Mouse (Mus musculus) midbrain, embryonic 10.5 days (tissue): ENCODE results near the gene Sgf29. TPM values are rescaled to one million over a fixed set of nuclear protein-coding genes. Genes with fewer than 3 reads are reported as not detected.
"Not testable (repeated sequence)": the region's sequence is repeated elsewhere in the genome, so short reads cannot be mapped to it uniquely, and the experiment has no call there.

ENCODE experiments used
- DNase-seq: peaks from one replicate; pipeline ENCODE4 v3.0.0-alpha.2; 2017; ENCODE audit warnings: low spot score
- H3K27ac ChIP-seq: fragments of 300-500 bp; sonication (generic); replicated peaks from 2 replicates; pipeline ENCODE4 v1.5.1; 2016; ENCODE audit warnings: mild to moderate bottlenecking
- H3K27me3 ChIP-seq: fragments of 300-500 bp; sonication (generic); 2 replicates; pipeline ENCODE4 v1.6.1; 2016; ENCODE audit warnings: low read depth, mild to moderate bottlenecking; ENCODE audit not compliant: poor library complexity, severe bottlenecking
- H3K36me3 ChIP-seq: fragments of 300-500 bp; sonication (generic); 2 replicates; pipeline ENCODE4 v1.6.1; 2016; ENCODE audit warnings: mild to moderate bottlenecking, moderate library complexity
- H3K4me1 ChIP-seq: fragments of 300-500 bp; sonication (generic); 2 replicates; pipeline ENCODE4 v1.6.1; 2016
- H3K4me3 ChIP-seq: fragments of 300-500 bp; sonication (generic); 2 replicates; pipeline ENCODE4 v1.5.1; 2016; ENCODE audit warnings: mild to moderate bottlenecking, moderate library complexity
- H3K9me3 ChIP-seq: fragments of 300-500 bp; sonication (generic); replicated peaks from 2 replicates; pipeline ENCODE4 v1.6.1; 2016; ENCODE audit warnings: mild to moderate bottlenecking
- whole genome bisulfite sequencing: fragments of 180-500 bp; shearing (Covaris S2); methylation state at CpG from one replicate; pipeline ENCODE4 v1.1.7; 2016; 5-methylcytosine and 5-hydroxymethylcytosine counted together
- polyA plus RNA-seq: library from polyadenylated mRNA; unstranded; fragments of >200 nt; fragmentation: Nextera tagmentation; extraction: Ambion mirVana; gene quantifications from 2 replicates; pipeline ENCODE4 v1.2.1, GENCODE M21; 2016

Gene Sgf29
- polyA plus RNA-seq, 1 experiment from 2014 or later: 61.9 TPM

GRCm38 (mm10) chr7:126625369-126625768 lies 23.7 kb upstream of the Sgf29 start:
- no peaks in the 10 kb centered on the region for H3K36me3 ChIP-seq
- 62% methylated on average over 6 of the region's 6 CpGs for WGBS
- no peak overlapping the region for H3K27ac ChIP-seq

GRCm38 (mm10) chr7:126625807-126626600 lies 23.1 kb upstream of the Sgf29 start:
- H3K27ac ChIP-seq: no peak overlapping the region

More at GRCm38 (mm10) chr7:126625369-126625768, 23.7 kb upstream of the Sgf29 start:
- Histone ChIP-seq H3K27me3 (no peaks in the 10 kb centered on the region), H3K4me1 (peaks cover 5% of the 10 kb centered on the region), H3K9me3 (no peaks in the 10 kb centered on the region), H3K4me3 (no peak overlapping the region)
- DNase-seq: no peak

DNA sequence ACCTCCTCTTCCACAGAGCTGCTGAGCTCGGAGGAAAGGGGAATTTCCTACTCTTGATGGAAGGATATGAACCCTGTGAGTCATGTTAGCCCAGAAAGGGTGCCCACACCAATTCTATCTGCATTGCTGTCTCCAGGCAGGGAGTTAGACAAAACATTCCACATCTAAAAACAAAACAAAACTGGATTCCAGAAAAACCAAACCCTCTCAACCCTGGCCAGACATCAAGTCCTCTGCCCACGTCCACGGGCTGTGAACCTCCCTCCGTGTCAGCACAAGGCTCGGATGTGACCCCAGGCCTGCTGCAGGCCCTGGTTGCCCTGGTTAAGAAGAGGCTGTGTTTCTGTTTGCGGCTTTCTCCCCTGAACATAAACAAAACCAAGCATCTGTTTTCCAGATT lies 21.0 kb upstream of the Sgf29 start:
- H3K27ac ChIP-seq: no peak overlapping the region; the same call in 1 of the 2 replicates
- H3K9me3 ChIP-seq: no peaks in the 10 kb centered on the region
- peaks cover 5% of the 10 kb centered on the region for H3K4me1 ChIP-seq
- DNase-seq: no peak
- H3K4me3 ChIP-seq: no peak overlapping the region
- no peaks in the 10 kb centered on the region for H3K36me3 ChIP-seq
- 80% methylated on average over 6 of the region's 6 CpGs for WGBS
- H3K27me3 ChIP-seq: no peaks in the 10 kb centered on the region

More at GRCm38 (mm10) chr7:126625807-126626600, 23.1 kb upstream of the Sgf29 start:
- no peak overlapping the region for H3K4me3 ChIP-seq
- no peaks in the 10 kb centered on the region for H3K36me3 ChIP-seq
- H3K4me1 ChIP-seq: peaks cover 5% of the 10 kb centered on the region
- no peak for DNase-seq
- H3K9me3 ChIP-seq: no peaks in the 10 kb centered on the region
- WGBS: 80% methylated on average over 3 of the region's 3 CpGs
- no peaks in the 10 kb centered on the region for H3K27me3 ChIP-seq

GRCm38 (mm10) chr7:126629915-126630314 lies 19.2 kb upstream of the Sgf29 start:
- WGBS: 65% methylated on average over 3 of the region's 3 CpGs

GRCm38 (mm10) chr7:126630824-126631518 lies 18.1 kb upstream of the Sgf29 start, which contains the start of gene Nupr1:
Gene Nupr1 (minus strand): TSS chr7:126630861.
- no peaks in the 10 kb centered on the region for H3K27me3 ChIP-seq
- H3K27ac ChIP-seq: no peak within 1 kb of the TSS
- no peak for DNase-seq
- H3K4me3 ChIP-seq: no peak within 1 kb of the TSS
- 94% methylated on average over 4 of the region's 4 CpGs for WGBS
- H3K36me3 ChIP-seq: no peaks in the 10 kb centered on the region
- no peaks in the 10 kb centered on the region for H3K9me3 ChIP-seq
- H3K4me1 ChIP-seq: peaks cover 5% of the 10 kb centered on the region

More at GRCm38 (mm10) chr7:126629915-126630314, 19.2 kb upstream of the Sgf29 start:
- no peak for DNase-seq
- Histone ChIP-seq H3K9me3 (no peaks in the 10 kb centered on the region), H3K4me3 (no peak overlapping the region), H3K36me3 (no peaks in the 10 kb centered on the region), H3K27ac (no peak overlapping the region), H3K4me1 (peaks cover 5% of the 10 kb centered on the region), H3K27me3 (no peaks in the 10 kb centered on the region)

- 95% methylated on average over 2 of the region's 2 CpGs for WGBS
- H3K36me3 ChIP-seq: no peaks in the 10 kb centered on the region
- no peak overlapping the region for H3K4me3 ChIP-seq
- DNase-seq: no peak
- H3K9me3 ChIP-seq: no peaks in the 10 kb centered on the region
- no peaks in the 10 kb centered on the region for H3K27me3 ChIP-seq
- H3K27ac ChIP-seq: no peak overlapping the region
- H3K4me1 ChIP-seq: peaks cover 5% of the 10 kb centered on the region
Measured at GRCm38 (mm10) chr7:126632478-126632877, 16.6 kb upstream of the Sgf29 start.

DNA sequence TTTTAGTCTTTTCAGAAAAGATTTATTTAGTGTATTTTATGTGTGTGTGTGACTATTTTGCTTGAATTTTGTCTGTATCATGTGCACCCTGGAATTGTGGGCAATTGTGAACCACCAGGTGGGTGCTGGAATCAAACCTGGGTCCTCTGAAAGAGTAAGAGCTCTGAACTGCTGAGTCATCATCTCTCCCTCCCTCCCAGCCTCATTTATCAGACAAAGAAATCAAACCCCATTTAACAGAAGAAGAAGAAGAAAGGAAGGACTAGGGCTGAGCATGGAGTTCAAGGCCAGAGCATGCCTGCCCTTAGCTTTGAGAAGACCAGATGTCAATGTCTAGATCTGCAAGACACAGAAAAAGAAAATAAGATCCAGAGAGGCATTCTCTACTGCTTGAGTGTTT lies 13.7 kb upstream of the Sgf29 start:
- no peak overlapping the region for H3K27ac ChIP-seq
- no peaks in the 10 kb centered on the region for H3K27me3 ChIP-seq
- H3K4me3 ChIP-seq: no peak overlapping the region
- no peaks in the 10 kb centered on the region for H3K36me3 ChIP-seq
- H3K4me1 ChIP-seq: no peaks in the 10 kb centered on the region
- no peaks in the 10 kb centered on the region for H3K9me3 ChIP-seq
- DNase-seq: no peak

- no peak for DNase-seq
- WGBS: 24% methylated on average over 4 of the region's 4 CpGs
- no peak overlapping the region for H3K4me3 ChIP-seq
Measured at GRCm38 (mm10) chr7:126636733-126637520, 12.2 kb upstream of the Sgf29 start.

GRCm38 (mm10) chr7:126642545-126643243 lies 6.4 kb upstream of the Sgf29 start:
- WGBS: 73% methylated on average over 5 of the region's 5 CpGs
- Histone ChIP-seq H3K36me3 (no peaks in the 10 kb centered on the region), H3K4me3 (no peak overlapping the region), H3K4me1 (no peaks in the 10 kb centered on the region), H3K27ac (no peak overlapping the region), H3K9me3 (no peaks in the 10 kb centered on the region), H3K27me3 (no peaks in the 10 kb centered on the region)
- no peak for DNase-seq

More at GRCm38 (mm10) chr7:126636733-126637520, 12.2 kb upstream of the Sgf29 start:
- Histone ChIP-seq H3K36me3 (no peaks in the 10 kb centered on the region), H3K27me3 (no peaks in the 10 kb centered on the region), H3K4me1 (no peaks in the 10 kb centered on the region), H3K27ac (no peak overlapping the region), H3K9me3 (no peaks in the 10 kb centered on the region)

DNA sequence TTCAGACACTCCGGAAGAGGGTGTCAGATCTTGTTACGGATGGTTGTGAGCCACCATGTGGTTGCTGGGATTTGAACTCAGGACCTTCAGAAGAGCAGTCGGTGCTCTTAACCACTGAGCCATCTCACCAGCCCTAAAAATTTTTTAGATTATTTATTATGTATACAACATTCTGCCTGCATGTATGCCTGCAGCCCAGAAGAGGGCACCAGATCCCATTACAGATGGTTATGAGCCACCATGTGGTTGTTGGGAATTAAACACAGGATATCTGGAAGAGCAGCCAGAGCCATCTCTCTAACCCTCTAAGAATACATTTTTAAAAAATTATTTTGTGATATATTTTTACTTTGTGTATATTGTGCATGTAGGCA lies 5.9 kb upstream of the Sgf29 start:
- H3K4me1 ChIP-seq, H3K4me3 ChIP-seq, H3K27me3 ChIP-seq, H3K9me3 ChIP-seq, DNase-seq, H3K36me3 ChIP-seq, H3K27ac ChIP-seq: not testable (repeated sequence)
- 75% methylated on average over 3 of the region's 3 CpGs for WGBS

- Histone ChIP-seq H3K36me3 (no peaks in the 10 kb centered on the region), H3K27me3 (no peaks in the 10 kb centered on the region), H3K9me3 (no peaks in the 10 kb centered on the region), H3K4me3 (no peak overlapping the region), H3K4me1 (0 out of 2 replicates have a peak, but pooled peaks cover 4% of the 10 kb centered on the region), H3K27ac (no peak overlapping the region)
- no peak for DNase-seq
- WGBS: 78% methylated on average over 3 of the region's 3 CpGs
Measured at GRCm38 (mm10) chr7:126644345-126644744, 4.8 kb upstream of the Sgf29 start.

- Histone ChIP-seq H3K27me3 (no peaks in the 10 kb centered on the region), H3K9me3 (no peaks in the 10 kb centered on the region), H3K4me3 (no peak overlapping the region), H3K36me3 (no peaks in the 10 kb centered on the region), H3K27ac (no peak overlapping the region), H3K4me1 (peaks cover 7% of the 10 kb centered on the region)
- no peak for DNase-seq
Measured at GRCm38 (mm10) chr7:126644914-126645313, 4.2 kb upstream of the Sgf29 start.
